Mouse (Mus musculus) midbrain, embryonic 13.5 days (tissue): ENCODE measurements at regions not wholly inside any gene's neighbourhood (a gene's known extent, or its start where the extent isn't known, plus 50 kb on each side); places are given as distances from the start of the nearest gene placed in this dataset.

Source experiments
- ATAC-seq: fragments of 200-750 bp; cut with Nextera tagmentation; 2 replicates; pipeline ENCODE4 v1.8.0; 2017; ENCODE audit warnings: mild to moderate bottlenecking, moderate TSS enrichment, moderate library complexity
- H3K27ac ChIP-seq: fragments of 300-500 bp; sonication (generic); 2 replicates; pipeline ENCODE4 v1.5.1; 2015; ENCODE audit warnings: inconsistent platforms, mild to moderate bottlenecking, moderate library complexity
- H3K27me3 ChIP-seq: fragments of 300-500 bp; sonication (generic); 2 replicates; pipeline ENCODE4 v1.6.1; 2015; ENCODE audit warnings: mild to moderate bottlenecking, inconsistent platforms
- H3K36me3 ChIP-seq: fragments of 300-500 bp; sonication (generic); 2 replicates; pipeline ENCODE4 v1.6.1; 2015; ENCODE audit warnings: mild to moderate bottlenecking, inconsistent platforms
- H3K4me1 ChIP-seq: fragments of 300-500 bp; sonication (generic); replicated peaks from 2 replicates; pipeline ENCODE4 v1.6.1; 2015; ENCODE audit warnings: inconsistent platforms
- H3K4me2 ChIP-seq: fragments of 300-500 bp; sonication (generic); replicated peaks from 2 replicates; pipeline ENCODE4 v1.6.1; 2015; ENCODE audit warnings: moderate library complexity, mild to moderate bottlenecking, inconsistent platforms
- H3K4me3 ChIP-seq: fragments of 300-500 bp; sonication (generic); replicated peaks from 2 replicates; pipeline ENCODE4 v1.5.1; 2015; ENCODE audit warnings: mild to moderate bottlenecking, inconsistent platforms
- H3K9ac ChIP-seq: fragments of 300-500 bp; sonication (generic); replicated peaks from 2 replicates; pipeline ENCODE4 v1.6.1; 2015; ENCODE audit warnings: mild to moderate bottlenecking, inconsistent platforms
- H3K9me3 ChIP-seq: fragments of 300-500 bp; sonication (generic); 2 replicates; pipeline ENCODE4 v1.6.1; 2016; ENCODE audit warnings: mild to moderate bottlenecking, inconsistent platforms
- WGBS: fragments of 180-500 bp; shearing (Covaris S2); methylation state at CpG from one replicate; pipeline ENCODE4 v1.1.7; 2015; 5-methylcytosine and 5-hydroxymethylcytosine counted together

DNA sequence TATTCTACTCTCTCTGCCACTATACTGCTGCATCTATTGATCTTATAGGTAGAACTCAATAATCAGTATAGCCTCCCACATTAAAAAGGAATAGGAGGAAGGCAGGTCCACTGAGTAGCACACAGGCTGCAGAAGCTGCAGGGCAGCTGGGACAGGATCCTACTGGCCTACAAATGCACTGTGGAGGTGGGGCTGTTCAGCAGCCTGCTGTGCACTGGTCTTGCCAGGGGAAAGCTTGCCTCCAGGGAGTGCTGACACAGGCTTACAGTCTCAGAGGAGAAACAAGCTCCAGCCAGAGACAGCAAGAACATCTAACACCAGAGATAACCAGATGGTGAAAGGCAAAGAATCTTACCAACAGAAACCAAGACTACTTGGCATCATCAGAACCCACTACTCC is 176.1 kb downstream of the Atp6ap1l start:
- no peaks in the 10 kb centered on the region for H3K27me3 ChIP-seq
- no peak overlapping the region for H3K9ac ChIP-seq
- ATAC-seq, result no peak
- H3K4me2 ChIP-seq, result no peak overlapping the region
- H3K4me3 ChIP-seq, result no peak overlapping the region
- no peaks in the 10 kb centered on the region for H3K4me1 ChIP-seq
- H3K9me3 ChIP-seq, result no peaks in the 10 kb centered on the region
- no peaks in the 10 kb centered on the region for H3K36me3 ChIP-seq
- no peak overlapping the region for H3K27ac ChIP-seq

DNA sequence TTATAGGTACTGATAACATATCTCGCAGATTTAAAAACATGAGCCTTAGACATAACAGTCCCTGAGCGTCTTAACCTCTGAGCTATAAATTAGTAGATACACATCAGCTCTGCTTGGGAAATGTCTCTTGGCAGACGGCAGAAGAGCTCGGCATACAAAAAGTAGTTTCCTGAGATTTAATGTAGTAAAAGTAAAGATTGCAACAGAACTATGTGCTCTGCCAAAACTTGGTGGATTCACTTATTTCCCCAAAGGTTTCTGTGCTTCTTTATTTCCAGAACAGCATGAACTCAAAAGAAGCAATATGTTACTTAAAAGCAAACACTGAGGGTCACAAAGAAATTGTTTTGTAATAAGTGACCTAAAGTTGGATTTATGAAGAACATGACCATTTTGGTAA is 177.3 kb downstream of the Atp6ap1l start:
- ATAC-seq, result no peak
- no peak overlapping the region for H3K27ac ChIP-seq
- no peaks in the 10 kb centered on the region for H3K27me3 ChIP-seq
- no peaks in the 10 kb centered on the region for H3K36me3 ChIP-seq
- no peak overlapping the region for H3K9ac ChIP-seq
- H3K9me3 ChIP-seq, result no peaks in the 10 kb centered on the region
- WGBS, result 92% methylated on average over 4 of the region's 4 CpGs
- H3K4me1 ChIP-seq, result no peaks in the 10 kb centered on the region
- H3K4me2 ChIP-seq, result no peak overlapping the region
- H3K4me3 ChIP-seq, result no peak overlapping the region

DNA sequence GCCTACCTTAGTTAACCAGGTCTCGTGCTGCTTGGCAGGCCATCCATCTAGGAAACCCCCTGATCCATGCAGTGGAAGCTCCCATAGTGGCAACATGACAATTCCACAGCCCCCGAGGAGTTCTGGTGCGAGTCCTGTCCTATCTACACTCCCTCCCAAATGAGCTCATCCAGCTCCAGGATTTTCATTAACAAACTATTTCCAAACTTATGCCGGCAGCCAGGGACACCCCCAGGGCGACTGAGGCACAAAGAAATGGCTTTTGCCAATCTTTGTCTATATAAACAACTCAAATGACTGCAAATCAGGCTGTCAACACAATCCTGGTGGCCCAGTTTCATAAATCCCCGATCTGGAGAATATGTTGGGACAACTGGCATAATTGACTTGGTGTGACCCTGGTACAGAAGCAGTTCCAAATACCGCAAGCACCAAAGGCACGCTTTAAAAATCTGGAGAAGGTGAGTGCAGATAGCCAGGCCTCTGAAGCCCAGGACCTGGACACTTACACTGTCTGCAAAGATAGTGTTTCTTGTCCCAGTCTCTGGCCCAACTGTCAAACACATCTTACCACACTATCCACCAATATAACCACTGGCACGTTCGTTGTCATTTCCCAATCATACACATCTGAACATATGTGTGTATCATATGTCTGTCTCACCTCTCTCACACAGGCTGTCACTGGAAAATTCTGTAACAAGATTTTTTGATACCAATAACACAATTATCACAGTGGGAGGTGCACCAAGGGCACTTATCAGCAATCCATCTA is 179.9 kb downstream of the Atp6ap1l start:
- H3K4me3 ChIP-seq, result no peak overlapping the region
- 90% methylated on average over 10 of the region's 10 CpGs for WGBS
- no peaks in the 10 kb centered on the region for H3K9me3 ChIP-seq
- H3K27me3 ChIP-seq, result no peaks in the 10 kb centered on the region
- H3K4me1 ChIP-seq, result no peaks in the 10 kb centered on the region
- no peak overlapping the region for H3K4me2 ChIP-seq
- no peak overlapping the region for H3K9ac ChIP-seq
- no peaks in the 10 kb centered on the region for H3K36me3 ChIP-seq
- H3K27ac ChIP-seq, result no peak overlapping the region
- ATAC-seq, result no peak

DNA sequence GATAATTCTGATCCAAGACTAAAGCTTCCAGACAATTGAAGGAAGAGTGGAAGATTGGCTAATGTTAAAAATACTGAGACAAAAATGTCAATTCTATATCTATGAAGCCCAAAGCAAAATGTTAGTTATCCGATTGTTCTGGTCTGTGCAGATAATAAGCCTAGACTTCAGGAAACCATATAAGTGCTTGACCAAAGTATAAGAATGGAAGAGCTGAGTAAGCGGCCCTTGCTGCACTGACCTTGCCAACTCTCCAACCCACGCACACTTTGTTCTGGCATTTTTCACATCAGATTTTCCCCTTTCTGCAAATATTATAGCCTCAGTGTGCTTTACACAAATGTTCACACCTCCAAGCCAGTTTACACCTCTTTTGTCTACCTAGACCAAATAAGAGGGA is 180.6 kb downstream of the Atp6ap1l start:
- Histone ChIP-seq H3K27me3 (no peaks in the 10 kb centered on the region), H3K9ac (no peak overlapping the region), H3K27ac (no peak overlapping the region), H3K4me3 (no peak overlapping the region), H3K36me3 (no peaks in the 10 kb centered on the region), H3K4me1 (no peaks in the 10 kb centered on the region), H3K4me2 (no peak overlapping the region), H3K9me3 (no peaks in the 10 kb centered on the region)
- 93% methylated on average over 3 of the region's 3 CpGs for WGBS
- ATAC-seq, result no peak

DNA sequence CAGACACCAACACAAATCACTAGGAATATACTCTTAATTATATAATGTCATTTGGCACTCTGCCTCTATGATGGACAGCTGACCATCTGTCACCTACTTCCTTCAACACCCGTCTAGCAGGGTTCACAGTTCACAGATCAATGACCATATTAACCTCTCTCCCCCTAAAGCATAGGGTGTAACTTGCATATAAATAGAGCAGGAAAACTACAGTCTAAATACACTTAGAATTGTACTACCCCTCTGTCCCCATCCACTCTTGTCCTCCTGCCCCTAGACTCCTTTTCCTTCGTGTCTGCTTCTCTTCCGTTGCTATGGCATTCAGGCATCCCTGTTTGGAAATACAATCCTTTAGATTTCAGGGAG is 181.6 kb downstream of the Atp6ap1l start:
- Histone ChIP-seq H3K4me2 (no peak overlapping the region), H3K9me3 (no peaks in the 10 kb centered on the region), H3K9ac (no peak overlapping the region), H3K4me1 (no peaks in the 10 kb centered on the region), H3K36me3 (no peaks in the 10 kb centered on the region), H3K27me3 (no peaks in the 10 kb centered on the region), H3K27ac (no peak overlapping the region), H3K4me3 (no peak overlapping the region)
- ATAC-seq, result no peak
- WGBS, result 47% methylated on average over 3 of the region's 3 CpGs

DNA sequence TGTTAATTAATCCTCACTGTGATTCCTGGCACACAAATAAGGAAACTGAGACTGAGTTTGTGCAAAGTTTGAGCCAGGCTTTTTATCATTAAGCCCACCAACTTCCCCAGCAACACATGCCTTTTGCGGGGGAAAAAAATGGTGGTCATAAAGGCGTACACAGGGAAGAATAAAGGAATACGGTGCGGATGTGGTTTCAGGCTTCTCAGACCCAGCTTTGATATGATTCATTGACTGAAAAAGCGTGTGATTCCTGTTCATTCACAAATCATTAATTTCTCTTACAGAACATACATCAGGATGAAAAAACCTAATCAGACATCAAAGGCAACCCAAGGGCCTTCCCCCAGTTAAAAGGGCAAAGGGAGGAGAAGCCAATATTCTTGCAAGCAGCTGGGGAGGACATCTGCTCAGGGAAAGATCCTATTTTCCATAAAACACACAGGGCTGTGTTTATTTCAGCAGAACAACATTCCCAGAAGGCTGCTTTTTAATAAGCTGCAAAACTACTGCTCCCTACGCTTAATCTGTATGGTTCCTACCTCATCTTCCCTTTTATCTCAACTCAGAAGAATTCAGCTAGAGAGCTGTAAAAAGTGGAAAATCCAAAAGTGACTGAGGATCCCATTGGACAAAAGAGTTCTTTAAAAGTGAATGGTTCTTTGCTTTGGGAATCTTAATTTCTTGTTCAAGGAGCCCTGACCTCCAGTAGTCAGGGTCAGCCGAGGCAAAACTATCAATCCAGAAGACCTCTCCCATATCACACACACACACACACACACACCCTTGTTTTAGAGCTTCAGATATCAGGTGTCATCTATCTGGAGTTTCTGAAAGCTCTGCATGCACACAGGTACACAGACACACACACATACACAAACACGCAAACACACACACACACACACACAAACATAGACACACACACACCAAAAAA is 182.3 kb downstream of the Atp6ap1l start:
- ATAC-seq, result peak; percentile 45; the same call in 1 of the 2 replicates
- Histone ChIP-seq H3K4me1 (no peaks in the 10 kb centered on the region), H3K27ac (no peak overlapping the region), H3K4me3 (no peak overlapping the region), H3K9ac (no peak overlapping the region), H3K27me3 (no peaks in the 10 kb centered on the region), H3K36me3 (no peaks in the 10 kb centered on the region), H3K9me3 (no peaks in the 10 kb centered on the region), H3K4me2 (no peak overlapping the region)
- 72% methylated on average over 8 of the region's 8 CpGs for WGBS

DNA sequence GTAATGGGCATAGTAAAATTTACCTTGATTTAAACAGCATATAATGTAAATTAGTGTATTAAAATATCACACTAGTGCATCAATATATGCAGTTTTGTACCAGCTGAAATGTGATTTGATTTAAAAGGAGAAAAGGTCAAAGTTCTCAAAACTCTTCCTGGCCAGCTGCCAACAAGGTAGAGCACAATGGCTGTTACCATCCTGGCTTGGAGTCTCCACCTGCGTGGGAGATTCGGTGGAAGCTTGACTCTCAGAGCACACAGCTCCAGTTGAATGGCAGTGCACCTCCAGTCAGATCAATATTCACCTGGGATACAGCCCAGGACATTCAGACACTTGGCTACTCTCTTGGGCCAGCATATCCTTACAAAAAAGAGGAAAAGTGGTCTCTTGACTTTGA is 220.8 kb downstream of the Atp6ap1l start:
- H3K9me3 ChIP-seq, result no peaks in the 10 kb centered on the region
- no peak overlapping the region for H3K27ac ChIP-seq
- H3K27me3 ChIP-seq, result no peaks in the 10 kb centered on the region
- no peaks in the 10 kb centered on the region for H3K4me1 ChIP-seq
- no peaks in the 10 kb centered on the region for H3K36me3 ChIP-seq
- no peak for ATAC-seq
- no peak overlapping the region for H3K4me2 ChIP-seq
- H3K4me3 ChIP-seq, result no peak overlapping the region
- no peak overlapping the region for H3K9ac ChIP-seq
- WGBS, result 90% methylated on average over 2 of the region's 2 CpGs

DNA sequence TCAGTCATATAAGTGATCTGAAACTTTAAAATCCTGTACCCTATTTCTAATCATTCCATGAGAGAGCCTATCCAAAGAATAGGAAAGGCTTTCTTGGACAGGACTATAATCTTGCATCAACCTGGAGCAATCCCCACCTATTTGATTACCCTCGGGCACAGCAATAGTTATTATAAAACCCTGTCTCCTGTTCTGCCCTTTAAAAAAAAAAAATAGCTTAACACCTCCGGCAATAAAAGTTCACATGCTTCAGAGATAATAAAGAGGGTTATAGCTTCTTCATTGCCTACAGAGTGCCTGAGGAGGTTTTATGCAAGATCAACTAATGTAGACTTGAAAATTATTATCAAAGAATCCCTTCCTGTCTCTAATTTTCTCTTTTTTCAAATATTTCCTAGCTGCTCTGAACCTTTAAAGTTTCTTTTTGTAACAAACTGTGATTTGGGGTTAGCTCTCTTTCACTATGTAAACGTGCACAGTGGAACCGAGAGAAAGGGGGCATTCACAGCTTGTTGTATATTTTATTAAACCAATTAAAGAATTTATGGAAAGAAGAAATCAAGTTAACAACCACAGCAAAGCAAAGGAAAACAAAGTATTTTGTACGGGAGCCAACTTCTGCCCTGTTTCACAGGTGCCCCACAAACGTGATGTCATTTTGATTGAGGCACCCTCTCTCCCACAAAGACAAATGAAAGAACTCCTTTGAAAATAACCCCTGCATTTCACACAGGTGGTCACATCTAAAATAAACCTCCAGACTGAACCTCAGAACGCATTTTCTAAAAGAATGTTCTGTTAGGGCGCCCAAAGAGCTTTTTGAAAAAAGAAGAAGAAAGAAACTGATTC is 225.8 kb downstream of the Atp6ap1l start:
- Histone ChIP-seq H3K27ac (no peak overlapping the region), H3K4me3 (no peak overlapping the region)
- ATAC-seq, result no peak

DNA sequence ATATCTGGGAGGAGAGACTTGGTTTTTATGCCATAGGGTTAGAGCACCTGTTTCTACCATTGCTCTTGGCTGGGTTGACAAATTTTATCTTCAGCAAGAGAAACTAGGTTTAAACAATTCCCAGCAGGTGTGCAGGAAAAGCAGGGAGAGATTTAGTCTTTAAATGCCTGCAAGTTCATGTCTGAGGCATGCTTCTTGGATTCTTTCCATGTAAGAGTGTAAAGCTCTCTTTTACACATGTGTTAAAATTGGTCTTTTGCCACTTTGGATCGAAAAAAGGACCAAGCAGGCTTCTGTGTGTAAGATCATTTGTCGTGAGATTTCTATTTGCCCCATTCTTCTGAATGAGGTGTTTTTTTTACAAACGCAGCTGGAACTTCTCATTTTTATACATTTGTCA is 231.3 kb downstream of the Atp6ap1l start:
- WGBS, result 84% methylated on average over 3 of the region's 3 CpGs

More for the DNA sequence above, 225.8 kb downstream of the Atp6ap1l start:
- Histone ChIP-seq H3K9ac (no peak overlapping the region), H3K27me3 (no peaks in the 10 kb centered on the region), H3K9me3 (no peaks in the 10 kb centered on the region), H3K36me3 (no peaks in the 10 kb centered on the region), H3K4me1 (no peaks in the 10 kb centered on the region), H3K4me2 (no peak overlapping the region)
- 73% methylated on average over 8 of the region's 8 CpGs for WGBS

DNA sequence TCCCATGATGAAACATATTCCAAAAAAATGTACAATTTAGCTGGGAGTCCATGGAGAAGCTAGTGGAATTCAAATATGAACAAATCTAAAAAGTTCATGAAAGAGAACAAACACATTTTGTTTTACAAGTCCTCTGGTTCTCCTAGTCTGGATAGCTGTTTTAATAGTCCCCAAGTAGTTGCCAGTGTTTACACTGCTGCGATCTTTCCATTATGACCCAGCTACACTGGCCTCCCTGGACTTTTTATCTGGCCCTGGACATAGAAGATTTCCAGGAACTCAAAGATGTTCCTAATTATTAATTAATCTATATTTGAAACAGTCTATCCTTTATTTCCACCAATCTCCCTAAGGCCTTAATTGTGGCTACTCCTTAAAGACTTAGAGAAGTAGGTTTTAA is 232.1 kb downstream of the Atp6ap1l start:
- Histone ChIP-seq H3K4me3 (no peak overlapping the region), H3K36me3 (no peaks in the 10 kb centered on the region), H3K9me3 (no peaks in the 10 kb centered on the region), H3K27me3 (no peaks in the 10 kb centered on the region), H3K4me1 (no peaks in the 10 kb centered on the region), H3K9ac (no peak overlapping the region), H3K27ac (no peak overlapping the region), H3K4me2 (no peak overlapping the region)
- no peak for ATAC-seq
- 89% methylated on average over 1 of the region's 1 CpGs for WGBS

More for the DNA sequence above, 231.3 kb downstream of the Atp6ap1l start:
- Histone ChIP-seq H3K27me3 (no peaks in the 10 kb centered on the region), H3K27ac (no peak overlapping the region), H3K9ac (no peak overlapping the region), H3K9me3 (no peaks in the 10 kb centered on the region), H3K36me3 (no peaks in the 10 kb centered on the region), H3K4me3 (no peak overlapping the region), H3K4me1 (no peaks in the 10 kb centered on the region), H3K4me2 (no peak overlapping the region)
- ATAC-seq, result no peak

DNA sequence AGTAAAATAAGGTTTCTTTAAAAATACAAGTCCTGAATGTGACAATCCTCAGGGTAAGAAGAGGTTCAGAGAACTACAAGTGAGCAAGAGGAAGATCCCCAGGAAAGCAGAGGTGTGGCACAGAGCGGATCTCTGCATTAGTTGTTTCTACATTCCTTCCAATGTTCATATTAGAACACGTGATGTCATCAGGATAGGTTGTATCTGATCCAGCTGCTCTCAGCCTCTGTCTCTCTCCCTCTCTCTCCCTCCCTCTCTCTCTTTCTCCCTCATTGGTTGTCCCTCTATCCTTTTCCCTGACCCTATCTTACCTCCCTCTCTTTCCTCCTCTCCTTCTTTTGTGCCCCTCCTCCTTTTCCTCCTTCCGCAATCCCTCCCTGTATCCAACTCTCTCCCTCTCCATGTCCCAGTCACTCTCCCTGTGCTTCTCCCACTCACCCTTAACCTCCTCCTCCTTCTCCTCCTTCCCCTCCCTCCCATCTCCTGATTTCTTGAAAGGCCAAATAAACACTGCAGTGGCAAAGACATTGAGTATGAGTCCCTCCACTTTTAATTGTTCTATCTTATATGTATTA is 243.5 kb downstream of the Atp6ap1l start:
- Histone ChIP-seq H3K4me1 (0 out of 2 replicates have a peak, but pooled peaks cover 5% of the 10 kb centered on the region), H3K36me3 (no peaks in the 10 kb centered on the region), H3K4me2 (no peak overlapping the region), H3K27ac (no peak overlapping the region), H3K27me3 (peaks cover 3% of the 10 kb centered on the region; the same call in 1 of the 2 replicates), H3K9me3 (0 out of 2 replicates have a peak, but pooled peaks cover 4% of the 10 kb centered on the region), H3K9ac (no peak overlapping the region), H3K4me3 (no peak overlapping the region)
- ATAC-seq, result no peak
- WGBS, result 43% methylated on average over 3 of the region's 3 CpGs
